Mouse (Mus musculus): Measurements from ENCODE around the gene Rita1. TPM values are rescaled to one million over a fixed set of nuclear protein-coding genes. Genes with fewer than 3 reads are reported as not detected.

Rita1 gene
- polyA plus RNA-seq (2017; shearing (Covaris generic)), result 1 to 10 TPM; 2.6 to 3.1 TPM

DNA sequence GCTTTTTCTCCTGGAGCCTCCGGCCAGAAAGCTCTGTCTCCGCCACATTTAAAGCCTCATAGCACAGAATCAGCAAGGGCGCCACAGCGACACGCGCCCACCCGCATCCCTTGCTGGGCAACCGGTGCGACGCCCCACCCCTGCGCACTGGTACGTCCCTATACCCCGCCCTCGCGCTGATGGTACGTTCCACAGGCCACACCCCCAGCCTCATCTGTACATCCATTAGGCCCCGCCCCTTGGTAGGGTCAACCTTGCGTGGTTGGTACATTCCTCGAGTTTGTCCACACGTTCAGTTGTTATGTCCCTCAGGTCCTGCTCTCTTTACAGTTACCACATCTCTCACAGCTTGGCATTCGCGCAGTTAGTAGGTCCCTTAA, at the start of gene Rita1, which contains the start of gene Ddx54:
Gene Rita1, minus strand, starts transcription at position 148 of the 380 bp plus-strand sequence.
Gene Ddx54, plus strand, starts transcription at position 298 of the 380 bp plus-strand sequence.

DNA sequence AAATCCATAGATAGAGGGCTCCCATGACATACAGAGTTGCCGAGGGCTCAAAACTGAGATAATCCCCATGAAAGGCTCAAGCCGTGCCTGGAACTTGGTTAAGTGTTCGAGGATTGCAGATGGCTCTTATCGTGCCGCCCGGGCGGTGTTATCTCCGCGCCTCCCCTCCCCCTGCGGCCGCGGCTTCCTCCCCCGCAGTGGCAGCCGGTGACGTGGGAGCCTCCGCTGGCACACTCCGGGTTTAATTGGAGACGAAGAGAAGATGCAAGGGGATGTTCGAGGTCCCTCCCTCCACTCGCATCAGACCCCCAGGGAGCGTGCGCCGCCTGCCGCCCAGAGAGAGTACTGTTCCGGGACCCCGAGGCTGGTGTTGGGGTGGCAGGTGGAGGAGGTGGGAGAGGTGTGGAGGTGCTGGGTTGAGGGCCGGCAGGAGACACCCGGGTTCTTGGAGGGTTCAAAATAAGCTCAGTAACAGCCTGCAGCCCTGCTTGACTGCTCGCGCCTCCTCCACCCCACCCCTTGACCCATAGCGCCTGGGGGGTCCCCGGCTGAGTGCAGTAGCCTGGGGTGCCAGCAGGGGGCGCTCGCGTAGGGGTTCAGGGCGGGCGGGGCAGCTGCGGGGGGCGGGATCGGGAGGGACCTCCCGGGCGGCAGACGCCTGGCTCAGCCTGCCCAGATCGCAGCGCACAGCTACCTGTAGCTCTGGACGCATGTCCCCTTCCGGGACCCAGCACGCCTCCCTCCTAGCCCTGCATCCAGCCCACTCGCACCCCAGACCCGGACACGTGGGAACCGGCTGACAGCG, 36.4 kb upstream of the Rita1 start, which contains the start of gene Rasal1:
Gene Rasal1, plus strand, starts transcription at position 244 of the 805 bp plus-strand sequence.

GRCm38 (mm10) chr5:120634131-120634530, 21.7 kb upstream of the Rita1 start, which contains the start of gene Cfap73:
Cfap73 (minus strand) TSS chr5:120634235.

GRCm38 (mm10) chr5:120588569-120589094, 23.8 kb downstream of the Rita1 start, which contains the start of the genes Tpcn1 and Iqcd:
Tpcn1 (minus strand) TSS chr5:120588673.
Iqcd (plus strand) TSS chr5:120589016.

Other genes starting within 250 kb of the Rita1 start
- under 1 TPM in 1 of 2 experiments, not detected in 1; 0.33 TPM for gene Lhx5, start 180.9 kb downstream of the Rita1 start, polyA plus RNA-seq (2017; shearing (Covaris generic))
- not detected for gene Sdsl, start 139.8 kb downstream of the Rita1 start, polyA plus RNA-seq (2017; shearing (Covaris generic))
- not detected for gene Sds, start 136.1 kb downstream of the Rita1 start, polyA plus RNA-seq (2017; shearing (Covaris generic))
- gene Plbd2, start 109.0 kb downstream of the Rita1 start, polyA plus RNA-seq (2017; shearing (Covaris generic)), result 10 to 100 TPM; 24.9 to 30.8 TPM
- 10 to 100 TPM; 10.0 to 17.2 TPM for gene Slc8b1, start 101.4 kb downstream of the Rita1 start, polyA plus RNA-seq (2017; shearing (Covaris generic))
- gene Tpcn1, start 23.9 kb downstream of the Rita1 start, polyA plus RNA-seq (2017; shearing (Covaris generic)), result 10 to 100 TPM; 14.1 to 21.5 TPM
- 1 to 10 TPM in 1 of 2 experiments, under 1 TPM in 1; 0.43 to 1.9 TPM for gene Iqcd, start 23.6 kb downstream of the Rita1 start, polyA plus RNA-seq (2017; shearing (Covaris generic))
- gene Ddx54, start 150 bp upstream of the Rita1 start, polyA plus RNA-seq (2017; shearing (Covaris generic)), result 10 to 100 TPM; 45.8 to 62.9 TPM
- under 1 TPM in 1 of 2 experiments, not detected in 1; 0.18 TPM for gene Cfap73, start 21.6 kb upstream of the Rita1 start, polyA plus RNA-seq (2017; shearing (Covaris generic))
- 10 to 100 TPM; 11.4 to 15.4 TPM for gene Rasal1, start 36.2 kb upstream of the Rita1 start, polyA plus RNA-seq (2017; shearing (Covaris generic))
- gene Dtx1, start 99.3 kb upstream of the Rita1 start, polyA plus RNA-seq (2017; shearing (Covaris generic)), result 100 to 1,000 TPM; 117 to 164 TPM
- 1 to 10 TPM; 1.5 to 5.5 TPM for gene Oas2, start 137.3 kb upstream of the Rita1 start, polyA plus RNA-seq (2017; shearing (Covaris generic))
- gene Oas3, start 165.1 kb upstream of the Rita1 start, polyA plus RNA-seq (2017; shearing (Covaris generic)), result 10 to 100 TPM in 1 of 2 experiments, 1 to 10 TPM in 1; 3.5 to 24.9 TPM
- not detected for gene Oas1e, start 182.9 kb upstream of the Rita1 start, polyA plus RNA-seq (2017; shearing (Covaris generic))
- 10 to 100 TPM; 12.6 to 13.1 TPM for gene Oas1c, start 199.9 kb upstream of the Rita1 start, polyA plus RNA-seq (2017; shearing (Covaris generic))
- not detected for gene Oas1f, start 234.8 kb upstream of the Rita1 start, polyA plus RNA-seq (2017; shearing (Covaris generic))
- gene Oas1h, start 248.8 kb upstream of the Rita1 start, polyA plus RNA-seq (2017; shearing (Covaris generic)), result not detected